Mouse (Mus musculus) skeletal muscle tissue, postnatal 0 days (tissue): Measurements from ENCODE around the gene Dpm2. TPM values are rescaled to one million over a fixed set of nuclear protein-coding genes. Genes with fewer than 3 reads are reported as not detected.

ENCODE experiments used
- polyA plus RNA-seq: library from polyadenylated mRNA; unstranded; fragments of >200 nt; fragmentation: Nextera tagmentation; extraction: Ambion mirVana; gene quantifications from 2 replicates; pipeline ENCODE4 v1.2.1, GENCODE M21; 2015

The Dpm2 gene
- polyA plus RNA-seq: 50.5 and 51.5 TPM in 2 replicates

GRCm38 (mm10) chr2:32570698-32571494 lies at the start of gene Dpm2:
Dpm2 (plus strand) TSS chr2:32570858.

GRCm38 (mm10) chr2:32534733-32535471 lies 35.8 kb upstream of the Dpm2 start, which contains the start of gene Fam102a:
Fam102a (plus strand) TSS chr2:32535332.

GRCm38 (mm10) chr2:32574497-32574896 lies 3.8 kb downstream of the Dpm2 start, which contains the start of gene Pip5kl1:
Pip5kl1 (plus strand) TSS chr2:32574797.

GRCm38 (mm10) chr2:32575586-32576160 lies 5.0 kb downstream of the Dpm2 start, which contains the start of gene 9430097D07Rik:
9430097D07Rik (minus strand) TSS chr2:32575684.

GRCm38 (mm10) chr2:32586871-32587351 lies 16.3 kb downstream of the Dpm2 start, which contains the start of gene St6galnac4:
St6galnac4 (plus strand) TSS chr2:32587095.

GRCm38 (mm10) chr2:32599409-32599808 lies 28.8 kb downstream of the Dpm2 start, which contains the start of gene St6galnac6:
St6galnac6 (plus strand) TSS chr2:32599709.

GRCm38 (mm10) chr2:32621517-32621859 lies 50.8 kb downstream of the Dpm2 start, which contains the start of gene Ak1:
Ak1 (plus strand) TSS chr2:32621758.

Other genes with a start within 250 kb of the Dpm2 start
- 49.4 and 53.8 TPM in 2 replicates for gene Ciz1, start 218.5 kb upstream of the Dpm2 start, polyA plus RNA-seq
- 6.6 and 8.2 TPM in 2 replicates for gene Dnm1, start 217.5 kb upstream of the Dpm2 start, polyA plus RNA-seq
- gene 1110008P14Rik, start 188.9 kb upstream of the Dpm2 start, polyA plus RNA-seq: 156 and 159 TPM in 2 replicates
- gene Lcn2, start 182.6 kb upstream of the Dpm2 start, polyA plus RNA-seq: 9.3 and 20.6 TPM in 2 replicates
- 48.2 and 52.8 TPM in 2 replicates for gene Ptges2, start 175.0 kb upstream of the Dpm2 start, polyA plus RNA-seq
- 3.3 and 3.5 TPM in 2 replicates for gene Naif1, start 120.4 kb upstream of the Dpm2 start, polyA plus RNA-seq
- gene Slc25a25, start 119.4 kb upstream of the Dpm2 start, polyA plus RNA-seq: 6.7 and 10.8 TPM in 2 replicates
- 1.8 and 3.1 TPM in 2 replicates for gene Fam102a, start 35.5 kb upstream of the Dpm2 start, polyA plus RNA-seq
- not detected in 2 replicates for gene Pip5kl1, start 3.9 kb downstream of the Dpm2 start, polyA plus RNA-seq
- gene 9430097D07Rik, start 4.8 kb downstream of the Dpm2 start, polyA plus RNA-seq: not detected in 2 replicates
- gene St6galnac4, start 16.2 kb downstream of the Dpm2 start, polyA plus RNA-seq: 72.8 and 75.4 TPM in 2 replicates
- gene St6galnac6, start 28.9 kb downstream of the Dpm2 start, polyA plus RNA-seq: 30.5 and 35.3 TPM in 2 replicates
- gene Ak1, start 50.9 kb downstream of the Dpm2 start, polyA plus RNA-seq: 1,121 and 1,290 TPM in 2 replicates
- 53.3 and 56.7 TPM in 2 replicates for gene Eng, start 75.7 kb downstream of the Dpm2 start, polyA plus RNA-seq
- 16.9 and 17.6 TPM in 2 replicates for gene Fpgs, start 133.3 kb downstream of the Dpm2 start, polyA plus RNA-seq
- 39.9 and 45.0 TPM in 2 replicates for gene Cdk9, start 142.2 kb downstream of the Dpm2 start, polyA plus RNA-seq
- gene Sh2d3c, start 150.2 kb downstream of the Dpm2 start, polyA plus RNA-seq: 14.7 and 15.3 TPM in 2 replicates
- gene 6330409D20Rik, start 170.2 kb downstream of the Dpm2 start, polyA plus RNA-seq: 0.28 TPM in 1 of 2 replicates, not detected in the other
- 25.0 and 32.8 TPM in 2 replicates for gene Tor2a, start 186.4 kb downstream of the Dpm2 start, polyA plus RNA-seq
- 0.13 and 0.16 TPM in 2 replicates for gene Ttc16, start 204.8 kb downstream of the Dpm2 start, polyA plus RNA-seq
- 1.8 TPM in 2 replicates for gene Ptrh1, start 204.9 kb downstream of the Dpm2 start, polyA plus RNA-seq
- 0.46 TPM in 1 of 2 replicates, not detected in the other for gene Cfap157, start 213.6 kb downstream of the Dpm2 start, polyA plus RNA-seq